Mouse (Mus musculus) hindbrain, embryonic 16.5 days (tissue): ENCODE measurements around the gene Slain2. TPM values are rescaled to one million over a fixed set of nuclear protein-coding genes. Genes with fewer than 3 reads are reported as not detected.

Experiments used
- ATAC-seq: fragments of 200-750 bp; cut with Nextera tagmentation; 2 replicates; pipeline ENCODE4 v1.8.0; 2017; ENCODE audit warnings: moderate TSS enrichment, moderate library complexity
- H3K27ac ChIP-seq: fragments of 300-500 bp; sonication (generic); 2 replicates; pipeline ENCODE4 v1.5.1; 2014; ENCODE audit warnings: low read depth, mild to moderate bottlenecking, control low read depth, low read length, moderate library complexity
- H3K27me3 ChIP-seq: fragments of 300-500 bp; sonication (generic); replicated peaks from 2 replicates; pipeline ENCODE4 v1.6.1; 2014; ENCODE audit warnings: low read length; ENCODE audit not compliant: control insufficient read depth, insufficient read depth
- H3K36me3 ChIP-seq: fragments of 300-500 bp; sonication (generic); 2 replicates; pipeline ENCODE4 v1.6.1; 2014; ENCODE audit warnings: mild to moderate bottlenecking, low read length, moderate library complexity, mixed read lengths; ENCODE audit not compliant: control insufficient read depth, insufficient read depth
- H3K4me1 ChIP-seq: fragments of 300-500 bp; sonication (generic); 2 replicates; pipeline ENCODE4 v1.6.1; 2014; ENCODE audit warnings: low read depth, low read length; ENCODE audit not compliant: control insufficient read depth, insufficient read depth
- H3K4me2 ChIP-seq: fragments of 300-500 bp; sonication (generic); 2 replicates; pipeline ENCODE4 v1.6.1; 2014; ENCODE audit warnings: mild to moderate bottlenecking, low read length, control low read depth, moderate library complexity
- H3K4me3 ChIP-seq: fragments of 300-500 bp; sonication (generic); 2 replicates; pipeline ENCODE4 v1.5.1; 2014; ENCODE audit warnings: mild to moderate bottlenecking, low read length, control low read depth, moderate library complexity
- H3K9ac ChIP-seq: fragments of 300-500 bp; sonication (generic); 2 replicates; pipeline ENCODE4 v1.6.1; 2014; ENCODE audit warnings: low read depth, mild to moderate bottlenecking, control low read depth, low read length, moderate library complexity
- H3K9me3 ChIP-seq: fragments of 300-500 bp; sonication (generic); 2 replicates; pipeline ENCODE4 v1.6.1; 2014; ENCODE audit warnings: mild to moderate bottlenecking, low read length, moderate library complexity; ENCODE audit not compliant: control insufficient read depth
- WGBS: fragments of 180-500 bp; shearing (Covaris S2); extraction: QIAGEN DNeasy Blood & Tissue Kit; methylation state at CpG from one replicate; pipeline ENCODE4 v1.1.7; 2014; 5-methylcytosine and 5-hydroxymethylcytosine counted together
- polyA plus RNA-seq: library from polyadenylated mRNA; unstranded; fragments of >200 nt; fragmentation: Nextera tagmentation; extraction: Ambion mirVana; gene quantifications from 2 replicates; pipeline ENCODE4 v1.2.1, GENCODE M21; 2015

The Slain2 gene
- 12.6 and 14.2 TPM in 2 replicates for polyA plus RNA-seq

DNA sequence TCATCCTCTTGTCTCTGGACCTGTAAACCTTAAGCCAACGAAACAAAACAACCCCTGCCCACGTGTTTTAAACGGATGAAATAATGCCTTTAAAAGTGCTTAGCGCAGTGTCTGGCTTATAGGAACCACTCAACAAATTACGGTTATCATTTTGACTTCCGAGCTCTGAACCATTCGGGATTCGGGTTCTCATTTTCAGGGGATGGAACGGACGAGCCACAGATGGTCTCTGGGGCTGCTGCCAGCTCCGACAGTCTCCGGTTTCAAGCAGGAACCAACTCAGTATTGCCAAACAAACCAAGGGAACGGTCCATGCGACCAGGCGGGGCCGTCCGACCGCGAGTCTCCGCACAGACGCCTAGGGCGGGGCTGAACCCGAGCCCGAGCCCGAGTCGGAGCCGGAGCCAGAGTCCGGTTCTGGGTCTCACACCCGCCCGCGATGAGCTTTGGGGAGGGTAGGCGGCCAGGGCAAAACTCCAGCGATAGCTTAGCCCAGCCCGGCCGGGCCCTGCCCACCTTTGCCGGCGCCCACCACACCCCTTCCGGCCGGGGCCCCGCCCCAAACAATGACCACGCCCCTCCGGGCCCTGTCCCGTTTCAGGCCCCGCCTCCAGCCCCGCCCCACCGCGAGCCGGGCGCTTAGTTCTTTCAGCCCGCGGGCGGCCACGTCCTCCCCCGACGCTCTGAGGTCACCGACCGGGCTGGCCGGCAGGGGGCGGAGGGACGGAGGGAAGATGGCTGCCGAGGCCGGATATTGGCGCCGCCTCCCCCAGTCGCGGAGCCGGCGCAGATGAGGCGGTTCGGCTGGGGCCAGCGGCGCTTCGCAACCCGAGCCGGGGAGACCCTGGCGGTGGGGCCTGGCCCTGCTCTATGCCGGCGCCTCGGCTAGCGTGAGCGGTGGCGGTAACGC is at the start of gene Slain2:
Gene Slain2 (plus strand): TSS at position 657 of the 910 bp plus-strand sequence.
- ATAC-seq = peak; percentile 93

GRCm38 (mm10) chr5:72864654-72865178 is 49.4 kb upstream of the Slain2 start:
- WGBS = 86% methylated on average over 3 of the region's 3 CpGs

More for the DNA sequence above, at the start of gene Slain2:
- no peaks in the 10 kb centered on the region for H3K27me3 ChIP-seq
- H3K9ac ChIP-seq = peak within 1 kb of the TSS; percentile 100
- peak within 1 kb of the TSS; percentile 99 for H3K4me3 ChIP-seq
- no peaks in the 10 kb centered on the region for H3K9me3 ChIP-seq
- no peaks in the 10 kb centered on the region for H3K36me3 ChIP-seq
- peaks cover 17% of the 10 kb centered on the region for H3K4me1 ChIP-seq
- H3K4me2 ChIP-seq = peak within 1 kb of the TSS; percentile 82
- WGBS = under 1% methylated on average over 66 of the region's 83 CpGs
- H3K27ac ChIP-seq = peak within 1 kb of the TSS; percentile 98

DNA sequence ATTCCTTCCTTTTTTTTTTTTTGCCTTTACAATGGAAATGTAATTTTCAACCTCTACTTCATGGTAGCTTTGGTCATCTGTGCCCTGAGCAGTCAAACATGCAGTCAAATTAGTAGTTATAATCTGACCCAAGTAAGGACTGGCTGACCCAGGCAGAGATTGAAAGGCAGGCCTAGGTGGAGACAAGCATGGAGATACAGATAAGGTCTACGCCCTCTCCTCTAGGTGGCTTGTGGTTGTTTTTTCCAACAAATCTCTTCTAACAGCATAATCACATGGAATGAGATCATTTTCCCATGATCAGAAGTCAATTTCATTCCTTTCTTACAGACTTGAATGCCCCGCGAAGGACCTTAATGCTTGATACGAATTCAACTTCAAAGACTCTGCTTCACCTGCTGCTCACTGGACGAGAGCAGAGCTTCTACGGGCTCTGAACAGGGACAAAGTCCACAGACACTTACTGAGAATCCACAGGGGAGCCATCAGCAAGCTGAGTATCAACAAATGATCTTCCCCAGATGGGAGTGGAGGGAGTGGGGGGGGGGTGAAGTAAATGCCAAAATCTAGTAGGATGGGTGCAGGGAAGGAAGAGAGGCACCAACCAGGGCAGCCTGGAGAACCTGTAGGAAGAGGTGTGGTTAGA is 47.7 kb upstream of the Slain2 start:
- peak overlapping the region; percentile 92 for H3K4me2 ChIP-seq
- WGBS = 58% methylated on average over 6 of the region's 6 CpGs
- no peaks in the 10 kb centered on the region for H3K9me3 ChIP-seq
- ATAC-seq = no peak
- peaks cover 5% of the 10 kb centered on the region for H3K4me1 ChIP-seq
- no peak overlapping the region for H3K27ac ChIP-seq
- peaks cover 9% of the 10 kb centered on the region for H3K27me3 ChIP-seq
- no peak overlapping the region for H3K9ac ChIP-seq
- no peaks in the 10 kb centered on the region for H3K36me3 ChIP-seq
- no peak overlapping the region for H3K4me3 ChIP-seq

More at GRCm38 (mm10) chr5:72864654-72865178, 49.4 kb upstream of the Slain2 start:
- H3K4me3 ChIP-seq = no peak overlapping the region
- H3K9me3 ChIP-seq = no peaks in the 10 kb centered on the region
- H3K27ac ChIP-seq = no peak overlapping the region
- H3K36me3 ChIP-seq = no peaks in the 10 kb centered on the region
- ATAC-seq = no peak
- H3K4me1 ChIP-seq = peaks cover 5% of the 10 kb centered on the region
- peaks cover 9% of the 10 kb centered on the region for H3K27me3 ChIP-seq
- H3K4me2 ChIP-seq = no peak overlapping the region
- no peak overlapping the region for H3K9ac ChIP-seq

GRCm38 (mm10) chr5:72867036-72867672 is 47.0 kb upstream of the Slain2 start:
- 22% methylated on average over 16 of the region's 16 CpGs for WGBS
- H3K9ac ChIP-seq = no peak overlapping the region
- no peak for ATAC-seq

GRCm38 (mm10) chr5:72868091-72868875 is 45.8 kb upstream of the Slain2 start, which contains the start of gene Tec:
TSS of gene Tec (minus strand) at chr5:72868483.
- H3K27me3 ChIP-seq = peaks cover 9% of the 10 kb centered on the region
- H3K4me3 ChIP-seq = peak within 1 kb of the TSS; percentile 57
- H3K9me3 ChIP-seq = no peaks in the 10 kb centered on the region
- no peaks in the 10 kb centered on the region for H3K36me3 ChIP-seq
- 1% methylated on average over 55 of the region's 60 CpGs for WGBS
- peak within 1 kb of the TSS; percentile 65 for H3K9ac ChIP-seq
- H3K27ac ChIP-seq = peak within 1 kb of the TSS; percentile 15
- peaks cover 5% of the 10 kb centered on the region for H3K4me1 ChIP-seq
- peak; percentile 95 for ATAC-seq
- peak within 1 kb of the TSS; percentile 92 for H3K4me2 ChIP-seq

More at GRCm38 (mm10) chr5:72867036-72867672, 47.0 kb upstream of the Slain2 start:
- H3K4me1 ChIP-seq = peaks cover 5% of the 10 kb centered on the region
- H3K36me3 ChIP-seq = no peaks in the 10 kb centered on the region
- H3K27ac ChIP-seq = no peak overlapping the region
- peaks cover 9% of the 10 kb centered on the region for H3K27me3 ChIP-seq
- H3K4me2 ChIP-seq = peak overlapping the region; percentile 92
- peak overlapping the region; percentile 57 for H3K4me3 ChIP-seq
- no peaks in the 10 kb centered on the region for H3K9me3 ChIP-seq

- Histone ChIP-seq H3K27ac (no peak overlapping the region), H3K36me3 (no peaks in the 10 kb centered on the region), H3K9me3 (no peaks in the 10 kb centered on the region), H3K9ac (no peak overlapping the region), H3K27me3 (peaks cover 9% of the 10 kb centered on the region), H3K4me3 (no peak overlapping the region), H3K4me1 (peaks cover 5% of the 10 kb centered on the region), H3K4me2 (no peak overlapping the region)
- ATAC-seq = no peak
- 76% methylated on average over 14 of the region's 14 CpGs for WGBS
Measured at GRCm38 (mm10) chr5:72869779-72870608, 44.1 kb upstream of the Slain2 start.

DNA sequence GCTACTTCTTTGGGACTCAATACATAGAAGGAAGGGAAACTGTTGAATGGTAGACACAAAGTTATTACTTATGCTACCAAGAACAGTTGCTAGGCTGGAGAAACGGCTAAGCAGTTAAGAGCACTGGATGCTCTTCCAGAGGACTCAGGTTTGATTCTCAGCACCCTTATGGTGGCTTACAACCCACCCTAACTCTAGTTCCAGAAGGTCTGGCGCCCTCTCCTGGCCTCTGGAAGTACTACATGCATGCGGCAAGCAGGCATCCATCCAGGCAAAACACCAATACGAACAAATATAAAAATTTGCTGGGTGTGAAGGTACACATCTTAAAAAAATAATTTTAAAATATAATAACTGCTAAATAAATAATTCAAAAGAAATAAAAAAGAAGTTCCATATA is 43.0 kb upstream of the Slain2 start:
- 82% methylated on average over 4 of the region's 4 CpGs for WGBS
- H3K4me3 ChIP-seq = no peak overlapping the region
- peaks cover 9% of the 10 kb centered on the region for H3K27me3 ChIP-seq
- ATAC-seq = no peak
- no peaks in the 10 kb centered on the region for H3K36me3 ChIP-seq
- H3K9ac ChIP-seq = no peak overlapping the region
- H3K4me2 ChIP-seq = no peak overlapping the region
- H3K9me3 ChIP-seq = no peaks in the 10 kb centered on the region
- H3K27ac ChIP-seq = no peak overlapping the region
- H3K4me1 ChIP-seq = peaks cover 7% of the 10 kb centered on the region

- H3K4me2 ChIP-seq = no peak overlapping the region
- H3K27ac ChIP-seq = no peak overlapping the region
- H3K27me3 ChIP-seq = no peaks in the 10 kb centered on the region
- WGBS = 35% methylated on average over 5 of the region's 5 CpGs
- H3K4me3 ChIP-seq = no peak overlapping the region
- H3K9ac ChIP-seq = no peak overlapping the region
- ATAC-seq = peak; percentile 61; the same call in 1 of the 2 replicates
- H3K36me3 ChIP-seq = no peaks in the 10 kb centered on the region
- H3K4me1 ChIP-seq = peaks cover 5% of the 10 kb centered on the region
- H3K9me3 ChIP-seq = no peaks in the 10 kb centered on the region
Measured at GRCm38 (mm10) chr5:72879736-72880135, 34.4 kb upstream of the Slain2 start.
